Mouse (Mus musculus): Measurements from ENCODE around the gene Rtn4. TPM values are rescaled to one million over a fixed set of nuclear protein-coding genes. Genes with fewer than 3 reads are reported as not detected.

Rtn4 gene
- polyA plus RNA-seq, 1 experiment from 2014 or later, result 32.3 TPM

GRCm38 (mm10) chr11:29702721-29703120 is 10.0 kb downstream of the Rtn4 start:
- 79% methylated on average over 3 of the region's 3 CpGs for WGBS
- Histone ChIP-seq H3K9me3 (ENCODE audit: control insufficient read depth, low read length) (no peaks in the 10 kb centered on the region), H3K36me3 (ENCODE audit: control insufficient read depth, insufficient read depth, low read length) (0 out of 2 replicates have a peak, but pooled peaks cover 2% of the 10 kb centered on the region), H3K9ac (ENCODE audit: low read depth, low read length) (no peak overlapping the region), H3K4me2 (ENCODE audit: low read depth, low read length) (no peak overlapping the region), H3K4me3 (ENCODE audit: low read length) (no peak overlapping the region), H3K27me3 (replicated peaks; ENCODE audit: control insufficient read depth, insufficient read depth, low read length) (no peaks in the 10 kb centered on the region), H3K4me1 (ENCODE audit: control insufficient read depth, insufficient read depth, low read length) (no peaks in the 10 kb centered on the region), H3K27ac (ENCODE audit: low read length) (no peak overlapping the region)
- ATAC-seq, result no peak

GRCm38 (mm10) chr11:29705263-29705662 is 12.5 kb downstream of the Rtn4 start:
- no peaks in the 10 kb centered on the region for H3K9me3 ChIP-seq (ENCODE audit: control insufficient read depth, low read length)
- H3K27ac ChIP-seq (ENCODE audit: low read length), result no peak overlapping the region
- 0 out of 2 replicates have a peak, but pooled peaks cover 2% of the 10 kb centered on the region for H3K36me3 ChIP-seq (ENCODE audit: control insufficient read depth, insufficient read depth, low read length)
- H3K4me1 ChIP-seq (ENCODE audit: control insufficient read depth, insufficient read depth, low read length), result no peaks in the 10 kb centered on the region
- H3K9ac ChIP-seq (ENCODE audit: low read depth, low read length), result no peak overlapping the region
- no peaks in the 10 kb centered on the region for H3K27me3 ChIP-seq (replicated peaks; ENCODE audit: control insufficient read depth, insufficient read depth, low read length)
- no peak overlapping the region for H3K4me2 ChIP-seq (ENCODE audit: low read depth, low read length)
- ATAC-seq, result no peak
- no peak overlapping the region for H3K4me3 ChIP-seq (ENCODE audit: low read length)

- no peaks in the 10 kb centered on the region for H3K9me3 ChIP-seq (ENCODE audit: control insufficient read depth, low read length)
- no peak for ATAC-seq
- H3K4me3 ChIP-seq (ENCODE audit: low read length), result no peak overlapping the region
- H3K27ac ChIP-seq (ENCODE audit: low read length), result no peak overlapping the region
- no peak overlapping the region for H3K4me2 ChIP-seq (ENCODE audit: low read depth, low read length)
- no peaks in the 10 kb centered on the region for H3K4me1 ChIP-seq (ENCODE audit: control insufficient read depth, insufficient read depth, low read length)
- H3K9ac ChIP-seq (ENCODE audit: low read depth, low read length), result no peak overlapping the region
- 0 out of 2 replicates have a peak, but pooled peaks cover 2% of the 10 kb centered on the region for H3K36me3 ChIP-seq (ENCODE audit: control insufficient read depth, insufficient read depth, low read length)
- H3K27me3 ChIP-seq (replicated peaks; ENCODE audit: control insufficient read depth, insufficient read depth, low read length), result no peaks in the 10 kb centered on the region
- 86% methylated on average over 4 of the region's 4 CpGs for WGBS
Measured at GRCm38 (mm10) chr11:29706845-29707244, 14.1 kb downstream of the Rtn4 start.

GRCm38 (mm10) chr11:29709512-29709911 is 16.8 kb downstream of the Rtn4 start:
- Histone ChIP-seq H3K27me3 (replicated peaks; ENCODE audit: control insufficient read depth, insufficient read depth, low read length) (no peaks in the 10 kb centered on the region), H3K36me3 (ENCODE audit: control insufficient read depth, insufficient read depth, low read length) (0 out of 2 replicates have a peak, but pooled peaks cover 2% of the 10 kb centered on the region), H3K9ac (ENCODE audit: low read depth, low read length) (no peak overlapping the region), H3K9me3 (ENCODE audit: control insufficient read depth, low read length) (no peaks in the 10 kb centered on the region), H3K4me3 (ENCODE audit: low read length) (no peak overlapping the region), H3K4me2 (ENCODE audit: low read depth, low read length) (no peak overlapping the region), H3K27ac (ENCODE audit: low read length) (no peak overlapping the region), H3K4me1 (ENCODE audit: control insufficient read depth, insufficient read depth, low read length) (no peaks in the 10 kb centered on the region)
- no peak for ATAC-seq

- WGBS, result 92% methylated on average over 7 of the region's 7 CpGs
Measured at GRCm38 (mm10) chr11:29714114-29714513, 21.4 kb downstream of the Rtn4 start.

GRCm38 (mm10) chr11:29714789-29715188 is 22.0 kb downstream of the Rtn4 start:
- no peak overlapping the region for H3K4me2 ChIP-seq (ENCODE audit: low read depth, low read length)
- 96% methylated on average over 2 of the region's 2 CpGs for WGBS
- H3K4me1 ChIP-seq (ENCODE audit: control insufficient read depth, insufficient read depth, low read length), result peaks cover 2% of the 10 kb centered on the region; the same call in 1 of the 2 replicates
- no peak overlapping the region for H3K4me3 ChIP-seq (ENCODE audit: low read length)
- H3K27me3 ChIP-seq (replicated peaks; ENCODE audit: control insufficient read depth, insufficient read depth, low read length), result no peaks in the 10 kb centered on the region
- no peak overlapping the region for H3K27ac ChIP-seq (ENCODE audit: low read length)
- ATAC-seq, result no peak
- no peaks in the 10 kb centered on the region for H3K9me3 ChIP-seq (ENCODE audit: control insufficient read depth, low read length)
- H3K9ac ChIP-seq (ENCODE audit: low read depth, low read length), result no peak overlapping the region
- H3K36me3 ChIP-seq (ENCODE audit: control insufficient read depth, insufficient read depth, low read length), result no peaks in the 10 kb centered on the region

More at GRCm38 (mm10) chr11:29714114-29714513, 21.4 kb downstream of the Rtn4 start:
- Histone ChIP-seq H3K9me3 (ENCODE audit: control insufficient read depth, low read length) (no peaks in the 10 kb centered on the region), H3K27ac (ENCODE audit: low read length) (no peak overlapping the region), H3K9ac (ENCODE audit: low read depth, low read length) (no peak overlapping the region), H3K4me1 (ENCODE audit: control insufficient read depth, insufficient read depth, low read length) (peaks cover 2% of the 10 kb centered on the region; the same call in 1 of the 2 replicates), H3K27me3 (replicated peaks; ENCODE audit: control insufficient read depth, insufficient read depth, low read length) (no peaks in the 10 kb centered on the region), H3K4me2 (ENCODE audit: low read depth, low read length) (no peak overlapping the region), H3K4me3 (ENCODE audit: low read length) (no peak overlapping the region), H3K36me3 (ENCODE audit: control insufficient read depth, insufficient read depth, low read length) (no peaks in the 10 kb centered on the region)
- ATAC-seq, result no peak

- no peak overlapping the region for H3K4me2 ChIP-seq (ENCODE audit: low read depth, low read length)
- H3K4me1 ChIP-seq (ENCODE audit: control insufficient read depth, insufficient read depth, low read length), result peaks cover 2% of the 10 kb centered on the region; the same call in 1 of the 2 replicates
- H3K9me3 ChIP-seq (ENCODE audit: control insufficient read depth, low read length), result no peaks in the 10 kb centered on the region
- H3K4me3 ChIP-seq (ENCODE audit: low read length), result no peak overlapping the region
- no peaks in the 10 kb centered on the region for H3K36me3 ChIP-seq (ENCODE audit: control insufficient read depth, insufficient read depth, low read length)
- H3K27ac ChIP-seq (ENCODE audit: low read length), result no peak overlapping the region
- 85% methylated on average over 3 of the region's 3 CpGs for WGBS
- no peak for ATAC-seq
- no peak overlapping the region for H3K9ac ChIP-seq (ENCODE audit: low read depth, low read length)
- no peaks in the 10 kb centered on the region for H3K27me3 ChIP-seq (replicated peaks; ENCODE audit: control insufficient read depth, insufficient read depth, low read length)
Measured at GRCm38 (mm10) chr11:29715499-29715898, 22.8 kb downstream of the Rtn4 start.

GRCm38 (mm10) chr11:29718541-29718940 is 25.8 kb downstream of the Rtn4 start:
- Histone ChIP-seq H3K9me3 (ENCODE audit: control insufficient read depth, low read length) (no peaks in the 10 kb centered on the region), H3K27ac (ENCODE audit: low read length) (peak overlapping the region; percentile 66; the same call in 1 of the 2 replicates), H3K9ac (ENCODE audit: low read depth, low read length) (no peak overlapping the region), H3K4me3 (ENCODE audit: low read length) (0 out of 2 replicates have a peak overlapping the region, but pooled peaks have one; percentile 11), H3K27me3 (replicated peaks; ENCODE audit: control insufficient read depth, insufficient read depth, low read length) (no peaks in the 10 kb centered on the region), H3K36me3 (ENCODE audit: control insufficient read depth, insufficient read depth, low read length) (no peaks in the 10 kb centered on the region), H3K4me2 (ENCODE audit: low read depth, low read length) (no peak overlapping the region), H3K4me1 (ENCODE audit: control insufficient read depth, insufficient read depth, low read length) (peaks cover 2% of the 10 kb centered on the region; the same call in 1 of the 2 replicates)
- peak; percentile 93 for ATAC-seq
- WGBS, result 24% methylated on average over 6 of the region's 6 CpGs

- no peak overlapping the region for H3K27ac ChIP-seq (ENCODE audit: low read length)
- no peaks in the 10 kb centered on the region for H3K27me3 ChIP-seq (replicated peaks; ENCODE audit: control insufficient read depth, insufficient read depth, low read length)
- H3K4me3 ChIP-seq (ENCODE audit: low read length), result no peak overlapping the region
- H3K9me3 ChIP-seq (ENCODE audit: control insufficient read depth, low read length), result no peaks in the 10 kb centered on the region
- ATAC-seq, result no peak
- H3K4me2 ChIP-seq (ENCODE audit: low read depth, low read length), result no peak overlapping the region
- 52% methylated on average over 1 of the region's 1 CpGs for WGBS
- no peaks in the 10 kb centered on the region for H3K36me3 ChIP-seq (ENCODE audit: control insufficient read depth, insufficient read depth, low read length)
- H3K4me1 ChIP-seq (ENCODE audit: control insufficient read depth, insufficient read depth, low read length), result peaks cover 2% of the 10 kb centered on the region; the same call in 1 of the 2 replicates
- H3K9ac ChIP-seq (ENCODE audit: low read depth, low read length), result no peak overlapping the region
Measured at GRCm38 (mm10) chr11:29719597-29719996, 26.9 kb downstream of the Rtn4 start.

GRCm38 (mm10) chr11:29724213-29724612 is 31.5 kb downstream of the Rtn4 start:
- H3K9ac ChIP-seq (ENCODE audit: low read depth, low read length), result no peak overlapping the region
- no peaks in the 10 kb centered on the region for H3K4me1 ChIP-seq (ENCODE audit: control insufficient read depth, insufficient read depth, low read length)
- H3K36me3 ChIP-seq (ENCODE audit: control insufficient read depth, insufficient read depth, low read length), result no peaks in the 10 kb centered on the region
- no peak overlapping the region for H3K4me2 ChIP-seq (ENCODE audit: low read depth, low read length)
- no peaks in the 10 kb centered on the region for H3K9me3 ChIP-seq (ENCODE audit: control insufficient read depth, low read length)
- no peak for ATAC-seq
- no peaks in the 10 kb centered on the region for H3K27me3 ChIP-seq (replicated peaks; ENCODE audit: control insufficient read depth, insufficient read depth, low read length)
- no peak overlapping the region for H3K4me3 ChIP-seq (ENCODE audit: low read length)
- no peak overlapping the region for H3K27ac ChIP-seq (ENCODE audit: low read length)
- 96% methylated on average over 2 of the region's 2 CpGs for WGBS
